Mouse (Mus musculus) lung, postnatal 4 days (tissue): Measurements from ENCODE around the gene Sh3glb1.
A peak's percentile ranks its signal among the peaks of the same experiment; 100 is the strongest.
"Not testable (repeated sequence)": the region's sequence is repeated elsewhere in the genome, so short reads cannot be mapped to it uniquely, and the experiment has no call there.

Experiments
- DNase-seq, 2 experiments: peaks; one replicate each; pipeline ENCODE4 v3.0.0; 2021

The Sh3glb1 gene

DNA sequence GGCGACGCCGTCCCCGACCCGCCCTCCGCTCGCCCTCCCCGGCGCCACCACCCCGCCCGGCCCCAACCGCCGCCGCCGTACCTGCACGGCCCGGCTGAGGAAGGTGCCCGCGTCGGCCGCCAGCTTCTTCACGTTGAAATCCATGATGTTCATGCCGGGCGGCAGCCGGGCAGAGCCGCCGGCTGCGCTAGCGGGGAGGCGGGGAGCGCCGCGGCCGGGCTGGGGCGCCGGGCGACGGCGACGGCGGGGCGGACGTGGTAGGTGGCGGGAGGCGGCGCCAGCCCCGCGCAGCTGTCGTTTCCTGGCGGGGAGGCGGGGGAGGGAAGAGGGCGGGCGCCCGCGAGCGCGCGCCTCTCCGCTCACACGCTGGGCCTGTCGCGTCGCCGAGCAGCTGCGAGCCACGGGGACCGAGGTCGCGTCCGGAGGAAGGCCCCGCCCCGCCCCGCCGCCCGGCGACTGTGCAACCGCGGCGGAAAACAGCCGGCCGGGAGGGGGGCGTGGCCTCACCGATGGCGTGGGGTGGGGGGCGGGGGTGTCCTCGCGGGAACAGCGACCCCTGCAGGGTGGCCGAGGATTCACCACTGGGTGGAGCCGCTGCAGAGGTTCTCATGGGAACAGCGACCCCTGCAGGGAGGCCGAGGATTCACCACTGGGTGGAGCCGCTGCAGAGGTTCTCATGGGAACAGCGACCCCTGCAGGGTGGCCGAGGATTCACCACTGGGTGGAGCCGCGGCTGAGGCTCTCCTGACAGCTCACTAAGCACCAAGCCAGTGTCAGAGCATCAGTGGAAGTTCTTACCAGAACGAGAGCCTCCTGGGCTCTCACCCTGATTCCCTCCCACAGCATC, at the start of gene Sh3glb1:
Gene Sh3glb1, minus strand, starts transcription at position 435 of the 847 bp plus-strand sequence.
- DNase-seq = peak; percentile 96 to 99

DNA sequence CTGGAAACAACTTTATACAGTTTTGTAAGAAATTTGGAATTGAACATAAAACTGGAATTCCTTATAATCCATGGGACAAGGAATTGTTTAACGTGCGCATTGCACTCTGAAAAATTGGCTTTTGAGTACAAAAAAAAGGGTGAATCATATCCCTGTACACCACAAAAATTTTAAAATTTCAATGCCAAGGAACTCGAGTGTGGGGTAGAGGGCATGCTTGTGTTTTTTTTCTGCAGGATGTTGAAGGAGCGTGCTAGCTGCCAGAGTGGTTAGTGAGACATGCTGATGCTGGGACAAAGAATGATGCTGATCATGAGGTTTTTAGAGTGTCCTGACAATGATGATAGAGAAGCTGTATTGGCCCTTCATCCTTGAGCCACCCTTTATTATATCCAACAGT, 45.0 kb upstream of the Sh3glb1 start:
- no peak for DNase-seq

DNA sequence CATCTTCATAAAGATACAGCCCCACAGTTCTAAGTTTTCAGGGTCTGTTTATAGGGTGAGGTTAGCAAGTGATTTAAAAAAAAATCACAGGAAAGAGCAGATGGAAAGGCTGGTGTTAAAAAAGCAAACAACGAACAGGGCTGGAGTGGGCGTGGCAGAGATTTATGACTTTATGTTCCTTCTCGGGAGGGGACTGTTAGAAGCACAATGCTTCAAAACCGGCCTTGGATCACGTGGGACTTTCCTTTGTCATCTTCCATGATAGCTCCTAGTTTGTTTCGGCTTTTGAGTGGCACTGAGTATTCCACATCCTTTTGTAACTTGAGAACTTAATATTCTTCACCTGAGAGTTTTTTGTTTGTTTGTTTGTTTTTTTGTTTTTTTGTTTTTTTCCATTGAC, 41.3 kb upstream of the Sh3glb1 start:
- no peak for DNase-seq

DNA sequence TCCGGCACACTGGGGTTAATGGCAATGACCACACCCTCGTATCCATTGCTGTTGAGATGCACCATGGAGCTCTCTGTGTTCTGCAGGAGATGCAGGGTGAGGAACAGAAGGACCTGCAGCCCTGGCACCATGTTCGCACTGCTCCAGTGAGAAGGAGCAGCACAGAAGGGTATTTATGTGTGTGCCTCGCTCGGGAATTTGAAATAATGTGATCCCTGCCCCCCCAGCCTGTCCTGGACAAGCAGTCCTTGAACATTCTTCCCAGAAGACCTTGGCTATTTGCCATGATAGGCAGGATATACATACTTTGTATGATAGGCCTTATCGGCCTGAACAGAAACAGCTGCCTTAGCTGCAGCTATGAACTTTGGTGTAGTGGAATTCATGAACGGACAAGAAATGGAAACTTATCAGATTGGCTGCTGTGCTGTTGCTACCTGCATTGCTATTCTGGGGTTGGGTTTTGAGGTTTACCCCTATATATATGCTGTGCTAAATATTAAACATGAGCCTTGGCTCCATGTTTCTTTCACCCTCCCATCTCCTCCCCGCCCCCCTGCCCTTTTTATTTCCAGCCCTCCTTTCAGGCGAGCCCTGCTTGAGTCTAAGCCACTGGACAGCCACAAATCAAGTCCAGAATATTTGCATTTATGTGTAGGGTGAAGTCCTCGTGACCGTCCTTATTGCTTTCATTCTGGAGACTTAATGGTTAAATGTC, 40.6 kb upstream of the Sh3glb1 start, which contains the start of gene Clca3a1:
Gene Clca3a1, minus strand, starts transcription at position 386 of the 718 bp plus-strand sequence.
- DNase-seq = peak in 1 of 2 experiments; percentile 37

DNA sequence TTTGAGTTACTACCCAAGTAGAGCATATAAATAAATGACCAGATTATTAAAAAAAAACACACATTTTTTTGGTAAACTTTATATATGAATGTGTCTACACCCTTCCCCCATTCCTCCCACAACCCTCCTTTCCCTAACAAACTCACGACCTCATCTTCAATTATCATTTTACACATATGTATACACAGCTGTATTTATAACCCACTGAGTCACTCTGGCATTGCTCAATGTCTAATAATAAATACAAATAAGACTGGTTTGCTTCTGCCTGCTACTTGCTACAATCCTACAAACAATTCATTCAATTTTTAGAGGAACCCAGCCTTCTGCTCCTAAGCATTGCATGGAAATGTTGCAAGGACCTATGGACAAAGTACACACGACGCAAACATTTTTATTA, 39.6 kb upstream of the Sh3glb1 start:
- no peak for DNase-seq

DNA sequence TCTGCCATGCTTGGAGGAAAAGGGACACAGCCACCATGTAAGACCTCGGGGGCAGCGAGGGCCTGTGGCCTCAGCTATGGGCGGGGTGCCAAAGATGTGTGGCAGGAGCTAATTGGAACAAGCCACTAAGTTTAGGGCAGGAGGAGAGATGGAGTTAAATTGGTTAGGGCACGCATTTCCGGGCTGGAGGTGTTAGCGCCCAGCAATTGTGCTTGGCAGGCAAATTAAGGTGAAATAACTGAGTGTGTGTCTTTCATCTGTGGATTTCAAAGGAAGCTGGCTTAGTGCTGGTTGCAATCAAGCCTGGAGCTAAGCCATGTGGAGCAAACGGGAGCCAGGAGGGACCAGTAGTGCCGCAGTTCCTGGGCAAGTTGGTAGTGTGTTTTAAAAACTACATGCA, 36.0 kb upstream of the Sh3glb1 start:
- not testable (repeated sequence) for DNase-seq

DNA sequence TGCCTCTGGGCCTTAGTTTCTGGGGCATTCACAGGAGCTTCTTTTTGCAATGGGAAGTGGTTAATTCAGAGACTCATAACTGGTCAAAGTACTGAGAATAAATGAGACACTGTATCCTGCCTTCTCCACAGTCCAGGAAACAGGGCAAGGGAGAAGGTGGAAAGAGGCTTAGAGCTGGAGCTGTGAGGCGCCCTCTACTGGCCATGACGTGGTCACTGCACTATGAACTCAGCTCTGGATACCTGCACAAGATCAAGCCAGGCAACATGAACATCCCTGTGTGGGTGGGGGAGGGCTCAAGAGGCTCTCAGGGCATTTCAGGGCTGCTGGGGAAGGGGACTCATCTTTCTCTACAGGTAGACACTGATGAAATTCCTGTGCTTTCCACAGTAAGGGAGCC, 33.0 kb upstream of the Sh3glb1 start:
- DNase-seq = no peak

DNA sequence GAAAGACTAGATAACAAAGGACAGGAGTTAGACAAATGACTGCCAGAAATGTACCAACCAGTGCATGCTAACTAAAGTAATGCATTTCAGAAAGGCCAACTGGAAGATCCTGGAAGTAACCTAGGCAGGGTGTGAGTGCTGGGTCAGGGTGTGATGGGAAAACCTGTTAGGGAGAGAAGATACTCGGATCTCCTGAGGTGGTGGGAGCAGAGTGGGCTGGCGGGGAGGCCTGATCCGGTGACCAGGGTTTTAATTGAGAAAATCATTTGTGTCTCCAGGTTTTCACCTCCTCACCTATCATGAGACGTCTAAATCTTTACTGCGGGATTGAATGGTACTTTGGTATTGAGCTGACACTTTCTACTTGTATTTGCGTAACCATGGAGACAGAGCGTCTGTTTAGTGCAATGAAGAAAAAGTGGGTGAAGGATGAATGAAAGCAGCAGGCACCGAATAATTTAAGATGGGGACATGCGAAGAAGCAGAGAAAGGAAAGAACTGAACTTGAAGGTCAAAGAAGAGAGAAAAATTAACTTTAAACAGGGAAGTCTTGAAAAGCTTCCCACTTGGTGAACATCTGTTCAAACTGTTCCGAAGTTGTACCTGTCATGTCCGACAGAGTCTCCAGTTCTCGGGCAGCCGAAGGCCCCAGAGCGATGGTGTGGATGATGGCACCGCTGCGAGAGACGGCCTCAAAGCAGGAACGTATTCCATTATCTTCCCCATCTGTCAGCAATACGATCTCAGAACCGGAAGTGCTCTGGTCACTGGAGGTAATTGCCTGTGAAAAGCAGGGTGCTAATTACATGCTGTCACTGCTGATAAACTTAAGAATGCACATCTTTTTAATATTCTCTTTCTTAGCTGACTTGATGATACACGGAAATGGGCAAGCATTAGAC, 29.2 kb upstream of the Sh3glb1 start:
- peak in 1 of 2 experiments; percentile 24 for DNase-seq

DNA sequence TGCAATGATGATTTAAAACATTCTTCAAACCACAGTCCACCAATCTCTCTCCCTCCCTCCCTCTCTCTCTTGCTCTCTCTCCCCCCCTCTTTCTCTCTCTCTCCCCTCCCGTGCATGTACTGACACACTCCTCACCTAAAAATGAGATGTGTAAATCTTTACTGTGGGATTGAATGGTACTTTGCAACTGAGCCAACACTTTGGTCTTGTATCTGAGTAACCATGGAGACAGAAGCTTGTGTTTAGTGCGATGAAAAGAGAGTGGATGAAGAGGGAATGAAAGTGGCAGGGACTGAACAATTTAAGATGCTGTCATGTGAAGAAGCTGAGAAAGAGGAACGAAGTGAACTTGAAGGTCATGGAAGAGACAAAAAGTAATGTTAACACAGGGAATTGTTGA, 27.6 kb upstream of the Sh3glb1 start:
- not testable (repeated sequence) for DNase-seq

DNA sequence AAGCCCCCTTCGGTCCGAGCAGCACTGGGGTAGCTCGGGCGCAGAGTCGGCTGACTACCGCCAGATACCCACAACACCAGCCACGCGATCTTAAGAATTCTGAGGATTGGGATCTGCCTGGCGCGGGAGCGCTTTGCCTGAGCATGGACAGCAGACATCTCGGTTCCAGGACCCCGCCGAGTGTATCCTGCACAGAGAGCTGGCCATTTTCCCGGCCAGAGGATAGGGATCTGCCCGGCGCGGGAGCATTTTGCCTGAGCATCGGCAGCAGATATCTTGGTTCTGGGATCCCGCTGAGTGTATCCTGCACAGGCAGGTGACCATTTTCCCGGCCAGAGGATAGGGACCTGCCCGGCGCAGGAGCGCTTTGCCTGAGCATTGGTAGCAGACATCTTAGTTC, 18.3 kb upstream of the Sh3glb1 start:
- not testable (repeated sequence) for DNase-seq

DNA sequence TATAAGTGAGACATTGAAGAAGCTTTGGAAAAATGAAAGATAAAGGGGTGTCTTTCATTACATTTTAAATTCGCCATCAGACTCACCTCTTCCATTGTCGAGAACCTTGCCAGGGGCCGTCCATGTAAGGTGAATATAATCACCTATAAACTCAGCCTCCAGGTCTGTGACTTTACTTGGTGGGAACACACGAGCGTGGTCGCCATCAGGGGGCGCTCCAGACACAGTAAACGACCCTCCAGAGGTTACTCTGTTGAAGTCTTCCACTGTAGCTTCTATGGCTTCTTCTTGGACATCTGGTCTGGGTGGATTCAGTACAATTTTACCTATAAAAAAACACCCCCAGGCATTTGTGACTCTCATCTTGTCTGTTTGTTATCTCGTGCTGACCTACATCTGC, 16.7 kb upstream of the Sh3glb1 start:
- DNase-seq = peak; percentile 34 to 55

DNA sequence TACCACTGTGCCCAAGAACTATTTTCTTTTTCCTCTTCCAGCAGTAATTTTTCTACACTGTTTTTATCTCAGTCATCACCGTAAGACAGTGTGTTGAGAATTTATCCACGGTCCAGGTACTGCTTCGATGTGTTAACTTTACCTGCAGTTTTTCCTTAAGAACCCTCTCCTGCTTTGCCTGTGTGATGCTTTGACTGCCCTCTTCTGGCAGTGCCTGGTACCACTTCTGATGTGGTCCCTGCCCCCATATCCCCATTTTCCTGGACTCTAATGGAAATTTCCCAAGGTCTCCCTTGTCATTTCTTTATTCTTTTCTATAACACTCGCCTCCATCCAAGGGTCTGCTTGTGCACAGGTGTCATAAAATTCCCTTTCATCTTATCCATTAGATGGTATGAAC, 3.3 kb upstream of the Sh3glb1 start:
- peak in 1 of 2 experiments; percentile 66 for DNase-seq

DNA sequence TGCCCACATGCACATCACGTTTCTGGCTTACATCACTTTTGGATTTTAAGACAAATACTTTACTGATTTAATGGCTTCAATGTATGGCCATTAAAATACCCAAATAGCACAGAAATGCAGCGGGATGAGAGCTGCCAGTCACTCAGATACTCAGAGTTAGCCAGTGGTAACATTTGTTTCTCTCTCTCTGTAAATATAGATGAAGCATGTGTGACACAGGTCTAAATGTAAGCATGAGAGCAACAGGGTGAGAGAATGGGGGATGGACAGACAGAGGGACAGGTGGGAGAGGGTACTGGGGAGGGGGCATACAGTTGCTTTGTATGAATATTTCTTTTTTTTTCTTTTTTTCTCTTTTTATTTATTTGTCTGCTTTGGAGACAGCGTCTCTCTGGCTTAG, 2.4 kb upstream of the Sh3glb1 start:
- not testable (repeated sequence) for DNase-seq

DNA sequence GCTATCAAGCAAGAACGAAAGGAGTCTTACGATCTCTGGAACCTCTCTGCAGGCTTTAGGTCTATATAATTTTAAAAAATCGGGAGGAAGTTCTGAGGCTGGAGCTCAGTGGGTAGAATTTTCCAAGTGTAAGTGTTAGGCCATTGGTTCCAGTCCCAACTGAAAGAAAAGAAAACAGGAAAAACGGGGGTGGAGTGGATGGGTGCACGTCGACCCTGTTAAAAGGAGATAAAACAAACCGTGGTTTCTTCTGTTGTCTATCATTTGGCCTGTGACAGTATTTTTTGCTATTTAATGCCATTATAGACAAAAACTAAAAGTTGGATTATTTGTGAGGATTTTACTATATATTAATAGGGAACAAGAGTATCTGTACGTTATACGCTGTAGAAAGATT, 1.7 kb upstream of the Sh3glb1 start:
- no peak for DNase-seq

DNA sequence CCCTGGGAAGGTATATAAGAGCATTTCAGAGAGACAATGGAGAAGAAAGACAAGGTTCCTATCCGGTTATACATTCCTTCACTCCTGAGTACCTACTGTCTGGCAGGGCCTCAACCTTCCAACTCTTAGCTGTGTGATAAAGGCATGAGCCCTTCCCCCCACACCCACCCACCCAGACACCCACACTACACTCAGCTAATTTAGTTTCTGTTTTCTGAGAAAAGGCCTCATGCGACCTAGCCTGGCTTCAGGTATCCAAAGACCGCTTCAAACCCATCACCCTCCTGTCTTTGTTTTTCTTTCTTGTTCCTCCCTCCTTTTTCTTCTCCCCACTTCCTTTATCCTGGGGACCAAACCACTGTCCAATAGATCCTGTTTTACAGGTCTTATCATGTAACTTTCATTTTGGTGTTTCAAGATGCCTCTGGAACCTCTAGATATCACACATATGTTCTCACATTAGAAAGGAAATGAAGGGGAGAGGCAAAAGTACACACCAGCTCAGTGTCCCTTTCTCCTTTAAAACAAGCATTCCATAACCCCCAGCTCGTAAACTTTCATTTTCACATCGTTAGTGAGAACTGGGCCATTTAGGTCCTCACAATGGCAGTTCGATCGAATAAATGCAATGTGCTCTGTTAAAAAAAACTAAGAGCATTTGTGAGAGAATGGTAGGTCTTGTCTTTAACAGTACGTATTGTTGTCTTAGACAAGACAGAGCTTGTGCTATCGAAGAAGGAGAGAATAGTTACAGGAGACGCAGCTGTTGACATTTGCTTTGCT, 1.1 kb upstream of the Sh3glb1 start:
- no peak for DNase-seq

DNA sequence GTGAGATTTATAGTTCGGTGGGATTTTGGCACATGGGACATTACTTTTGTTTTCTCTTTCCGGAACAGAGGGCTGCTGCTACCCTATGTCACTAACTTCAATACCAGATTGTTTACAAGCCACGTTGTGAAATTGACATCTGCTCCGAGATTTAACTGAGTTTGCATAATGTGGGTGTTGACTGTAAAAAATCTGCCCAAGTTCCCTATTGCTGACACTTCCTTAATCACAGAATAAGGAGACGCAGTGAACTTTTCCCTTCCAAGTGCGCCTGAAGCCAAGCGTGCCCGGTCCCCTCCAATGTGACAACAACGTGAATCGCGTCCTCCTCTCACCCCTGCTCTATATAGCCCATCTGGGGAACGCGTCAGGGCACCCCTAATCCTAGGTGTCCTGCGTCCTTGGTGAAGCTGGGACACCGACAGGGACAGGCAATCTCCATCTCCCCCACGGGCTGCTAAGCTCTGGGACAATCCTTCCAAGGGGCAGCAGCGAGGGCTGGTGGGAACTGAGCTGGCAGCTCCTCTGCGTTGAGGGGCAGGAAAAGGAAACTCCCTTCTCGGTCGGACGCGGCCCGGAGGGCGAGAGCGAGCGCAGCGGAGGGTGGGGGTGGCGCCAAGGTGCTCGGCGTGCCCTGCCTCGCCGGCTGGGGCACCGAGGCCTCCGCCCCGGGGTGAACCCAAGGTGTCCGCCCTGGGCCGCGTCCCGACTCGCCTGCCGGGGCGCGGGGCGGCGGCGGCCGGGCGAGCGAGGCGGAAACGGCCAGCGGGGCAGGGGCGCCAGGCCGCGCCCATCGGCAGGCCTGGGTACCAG, 841 bp downstream of the Sh3glb1 start:
- DNase-seq = peak; percentile 78 to 82

DNA sequence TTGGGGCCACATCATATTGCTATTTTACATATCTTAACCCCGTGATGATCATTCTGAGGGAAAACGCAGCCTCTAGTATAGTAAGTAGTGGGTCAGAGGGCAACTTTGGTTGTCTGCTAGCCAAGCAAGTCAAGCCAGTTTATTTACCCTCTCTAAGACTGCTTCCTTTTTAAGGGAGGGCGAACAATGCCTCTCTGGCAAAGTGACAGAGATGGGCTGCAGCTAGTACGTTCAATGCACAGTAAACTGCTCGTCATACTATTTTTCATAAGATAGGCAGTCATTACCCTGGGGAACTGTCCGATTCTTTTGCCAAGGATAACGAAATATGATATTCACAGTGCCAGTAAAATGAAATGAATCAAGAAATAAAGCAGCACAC, 1.4 kb downstream of the Sh3glb1 start:
- peak; percentile 40 to 49 for DNase-seq

DNA sequence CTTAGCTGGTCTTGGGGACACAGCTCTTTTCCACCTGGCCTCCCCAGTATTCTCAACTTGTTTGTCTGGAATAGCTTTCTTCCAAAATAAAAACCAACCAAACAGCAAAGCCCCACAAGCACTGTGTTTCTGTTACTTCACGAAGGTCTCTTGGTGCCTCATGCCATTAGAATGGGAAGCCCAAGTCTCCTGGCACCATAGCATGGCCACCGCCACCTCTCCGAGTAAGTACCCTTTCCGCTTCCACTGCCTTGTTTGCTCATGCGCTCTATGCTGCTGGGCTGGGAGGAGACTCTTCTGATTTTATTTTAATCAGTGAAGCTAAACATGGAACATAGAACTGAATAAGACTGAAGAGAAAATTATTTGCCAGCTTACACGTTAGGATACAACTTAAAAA, 2.3 kb downstream of the Sh3glb1 start:
- no peak for DNase-seq

DNA sequence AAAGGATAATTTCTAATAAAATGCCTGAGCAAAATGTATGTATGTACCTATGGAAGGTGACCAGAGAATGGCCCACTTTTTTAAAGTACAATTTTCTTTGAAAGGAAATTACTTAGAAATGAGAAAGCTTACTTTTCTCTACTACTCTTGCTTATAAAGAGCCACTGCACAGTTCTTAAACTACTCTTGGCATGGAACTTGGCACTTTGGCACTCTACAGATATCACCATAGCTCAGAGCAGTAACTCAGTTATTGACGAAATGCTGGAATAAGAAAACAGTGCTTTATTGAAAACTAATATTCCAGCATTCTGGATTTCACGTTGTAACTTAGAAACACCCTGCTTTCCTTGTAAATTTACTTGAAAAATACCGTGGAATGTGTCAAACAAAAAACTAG, 3.0 kb downstream of the Sh3glb1 start:
- no peak for DNase-seq

DNA sequence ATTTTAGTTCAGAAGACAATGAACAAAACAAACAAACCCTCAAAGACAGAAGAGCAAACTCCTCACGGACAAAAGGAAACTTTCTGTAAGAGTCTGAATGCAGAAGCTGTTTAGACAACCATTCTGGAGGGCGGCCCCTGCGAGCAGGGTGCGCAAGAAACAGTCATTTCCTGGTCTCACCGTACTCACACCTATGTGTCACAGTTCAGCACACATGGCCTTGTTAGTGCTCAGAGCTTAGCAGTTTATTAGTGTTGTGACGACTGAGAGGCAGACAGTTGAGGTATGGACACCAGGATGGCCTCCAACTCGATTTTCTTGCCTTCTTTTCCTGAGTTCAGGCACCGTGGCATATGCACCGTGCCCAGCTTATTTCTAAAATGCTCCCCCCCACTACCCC, 4.2 kb downstream of the Sh3glb1 start:
- DNase-seq = no peak

DNA sequence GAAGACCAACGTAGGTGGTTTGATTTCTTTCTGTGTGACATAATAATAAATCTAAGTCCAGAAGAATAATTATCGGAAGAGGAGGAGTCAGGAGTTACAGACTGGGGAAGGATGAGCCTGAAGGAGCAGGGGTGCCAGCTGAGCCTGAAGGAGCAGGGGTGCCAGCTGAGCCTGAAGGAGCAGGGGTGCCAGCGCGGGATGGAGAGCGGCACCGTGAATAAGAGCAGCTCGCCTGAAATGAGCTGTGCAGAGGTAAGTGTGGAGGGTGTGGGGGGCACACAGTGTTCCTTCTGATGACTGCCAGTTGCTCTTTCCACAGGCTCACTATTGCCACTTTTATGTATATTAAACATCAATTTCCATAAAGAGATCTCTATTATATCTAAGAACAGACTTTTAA, 5.1 kb downstream of the Sh3glb1 start:
- no peak for DNase-seq
